Mouse (Mus musculus): ENCODE data around the gene Bclaf1. TPM values are rescaled to one million over a fixed set of nuclear protein-coding genes. Genes with fewer than 3 reads are reported as not detected.

Gene Bclaf1
- 148 TPM in 2 replicates for polyA plus RNA-seq (2015; fragmentation: Nextera tagmentation; extraction: Ambion mirVana)

DNA sequence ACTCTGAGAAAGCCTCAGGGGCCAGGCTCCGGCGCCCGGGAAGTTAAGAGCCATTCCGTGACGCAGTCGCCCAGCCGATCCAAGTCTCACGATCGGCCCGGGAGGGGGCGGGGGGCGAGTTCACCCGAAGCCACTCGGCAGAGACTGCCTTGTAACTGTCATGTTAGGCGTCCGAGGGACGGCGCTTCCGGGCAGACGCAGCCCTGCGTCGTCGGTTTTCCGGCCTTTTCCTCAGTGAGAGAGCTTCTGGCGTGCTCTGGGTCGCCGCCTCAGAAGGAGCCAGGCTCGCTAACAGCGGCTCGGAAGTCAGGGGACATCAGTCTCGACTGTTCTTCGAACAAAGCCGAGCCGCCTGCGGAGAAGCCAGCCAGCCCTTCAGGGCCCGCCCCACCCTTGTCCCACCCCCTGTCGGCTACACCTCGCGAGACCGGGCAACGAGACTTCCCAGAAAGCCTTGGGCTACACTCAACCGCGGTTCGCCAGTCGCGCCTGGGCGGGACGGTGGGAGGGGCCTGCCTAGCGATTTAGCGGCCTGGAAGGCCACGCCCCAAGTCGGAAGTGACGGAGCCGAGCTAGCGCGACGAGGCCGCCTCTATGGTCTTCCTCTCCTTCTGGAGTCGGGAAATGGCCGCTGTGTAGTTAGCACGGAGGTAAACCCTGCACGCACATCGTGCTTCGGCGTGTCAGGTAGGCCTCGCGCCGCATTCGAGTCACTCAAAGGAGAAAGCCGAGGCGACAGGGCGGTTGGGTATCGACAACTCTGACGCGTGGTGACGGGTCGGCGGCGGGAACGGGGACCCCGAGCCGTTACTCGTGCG, at the start of gene Bclaf1:
TSS of gene Bclaf1 (plus strand) at position 552 of the 818 bp plus-strand sequence.
- Histone ChIP-seq H3K4me2 (replicated peaks) (peak within 1 kb of the TSS; percentile 71), H3K4me3 (peak within 1 kb of the TSS; percentile 85), H3K4me1 (peaks cover 17% of the 10 kb centered on the region), H3K27me3 (no peaks in the 10 kb centered on the region), H3K9me3 (no peaks in the 10 kb centered on the region), H3K36me3 (peaks cover 4% of the 10 kb centered on the region; the same call in 1 of the 2 replicates), H3K9ac (peak within 1 kb of the TSS; percentile 96), H3K27ac (peak within 1 kb of the TSS; percentile 99)
- ATAC-seq (ENCODE audit: low FRiP score, low read depth), result peak; percentile 99
- under 1% methylated on average over 84 of the region's 84 CpGs for whole genome bisulfite sequencing

DNA sequence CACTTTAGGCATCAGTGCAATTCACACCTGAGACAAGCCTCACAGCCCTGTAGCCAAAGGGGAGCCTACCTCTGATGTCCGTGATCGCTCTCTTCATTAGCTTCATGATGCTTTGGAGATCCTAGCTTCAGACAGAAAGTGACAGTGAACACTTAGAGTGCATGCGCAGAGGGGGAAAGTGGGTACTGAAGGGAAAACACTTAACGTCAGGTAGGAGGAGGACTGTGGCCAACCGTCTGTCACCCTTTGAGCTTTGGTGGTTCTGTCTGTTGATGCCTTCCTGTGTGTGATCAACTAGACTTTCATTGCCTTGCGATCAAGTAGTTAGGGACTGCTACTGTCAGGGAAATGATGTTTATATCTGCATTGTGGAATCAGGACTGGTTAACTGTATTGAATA, 49.4 kb upstream of the Bclaf1 start:
- Histone ChIP-seq H3K9ac (no peak overlapping the region), H3K27me3 (no peaks in the 10 kb centered on the region), H3K27ac (no peak overlapping the region), H3K9me3 (no peaks in the 10 kb centered on the region), H3K4me1 (peaks cover 3% of the 10 kb centered on the region; the same call in 1 of the 2 replicates), H3K4me2 (replicated peaks) (no peak overlapping the region), H3K4me3 (no peak overlapping the region), H3K36me3 (no peaks in the 10 kb centered on the region)
- no peak for ATAC-seq (ENCODE audit: low FRiP score, low read depth)
- 87% methylated on average over 6 of the region's 6 CpGs for WGBS

DNA sequence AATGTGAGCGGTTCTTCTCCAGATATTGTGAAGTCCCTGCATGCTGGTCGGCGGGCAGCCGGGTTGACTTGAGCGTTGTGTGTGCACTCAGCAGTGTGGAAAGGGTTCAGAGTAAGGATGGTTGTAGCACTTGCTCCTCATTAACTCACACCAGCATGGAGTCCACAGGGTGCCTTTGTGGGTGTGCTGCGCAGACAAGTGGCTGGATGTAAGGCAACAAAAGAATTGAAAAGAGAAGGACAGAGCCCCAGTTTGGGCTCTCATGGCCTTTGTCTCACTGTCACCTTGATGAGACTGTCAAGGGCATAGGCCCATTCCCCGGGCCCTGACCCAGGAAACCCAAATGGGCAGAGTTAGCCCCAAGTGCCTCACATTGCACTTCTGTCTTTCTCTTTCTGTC, 47.8 kb upstream of the Bclaf1 start:
- 93% methylated on average over 7 of the region's 7 CpGs for WGBS
- no peaks in the 10 kb centered on the region for H3K36me3 ChIP-seq
- no peak overlapping the region for H3K27ac ChIP-seq
- H3K27me3 ChIP-seq, result 0 out of 2 replicates have a peak, but pooled peaks cover 3% of the 10 kb centered on the region
- H3K4me3 ChIP-seq, result no peak overlapping the region
- H3K9me3 ChIP-seq, result no peaks in the 10 kb centered on the region
- H3K9ac ChIP-seq, result no peak overlapping the region
- H3K4me1 ChIP-seq, result peaks cover 10% of the 10 kb centered on the region; the same call in 1 of the 2 replicates
- no peak for ATAC-seq (ENCODE audit: low FRiP score, low read depth)
- no peak overlapping the region for H3K4me2 ChIP-seq (replicated peaks)

DNA sequence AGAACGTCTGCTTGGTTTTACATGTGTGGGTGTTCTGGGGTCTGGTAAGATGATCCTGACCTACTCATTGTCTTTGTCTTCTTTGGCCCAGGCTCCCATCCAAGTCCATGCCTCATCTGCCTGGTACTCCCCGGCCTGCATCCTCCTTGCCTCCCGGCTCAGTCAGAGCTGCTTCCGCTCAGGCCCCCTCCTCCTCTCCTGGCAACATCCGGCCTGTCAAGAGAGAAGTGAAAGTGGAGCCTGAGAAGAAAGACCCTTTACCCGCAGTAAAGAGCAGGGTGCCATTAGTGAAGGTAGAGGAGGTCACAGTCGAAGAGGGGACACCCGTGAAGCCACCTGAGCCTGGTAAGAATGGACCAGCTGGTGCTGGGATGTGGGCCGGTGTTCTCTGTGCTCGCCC, 45.2 kb upstream of the Bclaf1 start:
- no peak for ATAC-seq (ENCODE audit: low FRiP score, low read depth)

DNA sequence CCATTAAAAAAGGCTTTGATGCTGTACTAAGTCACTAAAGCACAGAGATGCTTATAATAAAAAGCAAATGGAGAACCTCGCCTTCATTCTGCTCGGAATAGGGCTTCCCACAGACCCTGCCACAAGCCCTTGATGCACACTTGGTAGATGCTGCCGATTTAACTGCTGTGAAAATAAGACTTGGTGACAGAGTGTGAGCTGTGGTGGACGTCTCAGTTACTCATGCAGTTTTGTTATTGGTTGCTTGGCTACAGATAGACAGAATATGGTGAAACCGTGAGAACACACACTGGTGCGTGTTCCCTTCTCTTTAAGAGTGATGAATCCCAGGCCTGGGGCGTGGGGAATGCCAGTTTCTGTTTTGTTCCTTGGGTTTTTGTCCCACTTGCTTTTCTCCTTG, 43.3 kb upstream of the Bclaf1 start:
- H3K27me3 ChIP-seq, result peaks cover 20% of the 10 kb centered on the region
- no peak for ATAC-seq (ENCODE audit: low FRiP score, low read depth)
- WGBS, result 25% methylated on average over 7 of the region's 7 CpGs

More for the DNA sequence above, 45.2 kb upstream of the Bclaf1 start:
- peaks cover 10% of the 10 kb centered on the region; the same call in 1 of the 2 replicates for H3K4me1 ChIP-seq
- no peak overlapping the region for H3K27ac ChIP-seq
- no peaks in the 10 kb centered on the region for H3K36me3 ChIP-seq
- no peak overlapping the region for H3K4me2 ChIP-seq (replicated peaks)
- peaks cover 3% of the 10 kb centered on the region; the same call in 1 of the 2 replicates for H3K27me3 ChIP-seq
- 68% methylated on average over 10 of the region's 10 CpGs for WGBS
- H3K4me3 ChIP-seq, result no peak overlapping the region
- no peak overlapping the region for H3K9ac ChIP-seq
- H3K9me3 ChIP-seq, result no peaks in the 10 kb centered on the region

DNA sequence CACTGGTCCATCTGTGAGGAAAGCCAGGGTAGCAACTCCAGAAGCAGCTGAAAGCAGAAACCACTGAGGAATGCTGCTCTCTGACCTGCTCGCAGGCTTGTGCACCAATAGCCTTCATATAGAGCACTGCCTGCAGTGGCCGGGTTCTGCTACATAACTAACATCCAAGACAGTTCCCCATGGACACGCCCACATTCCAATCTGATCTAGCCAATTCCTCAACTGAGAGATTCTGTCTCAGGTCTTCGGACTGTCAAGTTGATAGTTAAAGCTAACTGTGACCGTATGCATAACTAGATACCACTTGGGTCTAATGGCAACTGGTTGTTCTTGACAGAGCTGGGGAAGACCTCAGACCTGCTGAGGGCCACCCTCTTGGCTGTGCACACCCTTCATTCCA, 39.9 kb upstream of the Bclaf1 start:
- H3K9me3 ChIP-seq, result no peaks in the 10 kb centered on the region
- H3K4me1 ChIP-seq, result peaks cover 10% of the 10 kb centered on the region; the same call in 1 of the 2 replicates
- no peak overlapping the region for H3K4me2 ChIP-seq (replicated peaks)
- no peak overlapping the region for H3K4me3 ChIP-seq
- no peak overlapping the region for H3K9ac ChIP-seq
- no peak overlapping the region for H3K27ac ChIP-seq
- H3K27me3 ChIP-seq, result peaks cover 22% of the 10 kb centered on the region
- no peaks in the 10 kb centered on the region for H3K36me3 ChIP-seq
- WGBS, result 90% methylated on average over 5 of the region's 5 CpGs
- ATAC-seq (ENCODE audit: low FRiP score, low read depth), result no peak

More for the DNA sequence above, 43.3 kb upstream of the Bclaf1 start:
- no peak overlapping the region for H3K9ac ChIP-seq
- H3K9me3 ChIP-seq, result no peaks in the 10 kb centered on the region
- no peak overlapping the region for H3K4me2 ChIP-seq (replicated peaks)
- no peak overlapping the region for H3K4me3 ChIP-seq
- H3K4me1 ChIP-seq, result peaks cover 10% of the 10 kb centered on the region; the same call in 1 of the 2 replicates
- no peaks in the 10 kb centered on the region for H3K36me3 ChIP-seq
- H3K27ac ChIP-seq, result no peak overlapping the region

DNA sequence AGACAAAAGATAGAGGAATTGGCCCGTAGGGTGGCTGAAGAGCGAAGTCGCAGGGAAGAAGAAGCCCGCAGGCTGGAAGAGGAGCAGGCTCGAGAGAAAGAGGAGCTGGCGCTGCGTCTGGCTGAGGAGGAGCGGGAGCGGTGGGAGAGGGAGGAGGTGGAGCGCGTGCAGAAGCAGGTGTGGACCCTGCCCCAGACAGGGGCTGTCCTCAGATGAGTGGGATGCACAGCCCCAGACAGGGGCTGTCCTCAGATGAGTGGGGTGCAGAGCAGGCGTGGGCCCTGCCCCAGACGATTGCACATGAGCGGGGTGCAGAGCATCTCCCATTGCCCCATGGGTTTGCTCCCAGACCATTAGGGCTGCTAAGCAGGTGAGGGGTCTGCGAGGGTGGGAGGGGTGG, 39.0 kb upstream of the Bclaf1 start:
- Histone ChIP-seq H3K27ac (no peak overlapping the region), H3K36me3 (no peaks in the 10 kb centered on the region), H3K4me1 (peaks cover 10% of the 10 kb centered on the region; the same call in 1 of the 2 replicates), H3K9ac (no peak overlapping the region), H3K27me3 (peaks cover 19% of the 10 kb centered on the region), H3K4me3 (no peak overlapping the region), H3K4me2 (replicated peaks) (no peak overlapping the region), H3K9me3 (no peaks in the 10 kb centered on the region)
- 67% methylated on average over 15 of the region's 15 CpGs for WGBS
- no peak for ATAC-seq (ENCODE audit: low FRiP score, low read depth)

DNA sequence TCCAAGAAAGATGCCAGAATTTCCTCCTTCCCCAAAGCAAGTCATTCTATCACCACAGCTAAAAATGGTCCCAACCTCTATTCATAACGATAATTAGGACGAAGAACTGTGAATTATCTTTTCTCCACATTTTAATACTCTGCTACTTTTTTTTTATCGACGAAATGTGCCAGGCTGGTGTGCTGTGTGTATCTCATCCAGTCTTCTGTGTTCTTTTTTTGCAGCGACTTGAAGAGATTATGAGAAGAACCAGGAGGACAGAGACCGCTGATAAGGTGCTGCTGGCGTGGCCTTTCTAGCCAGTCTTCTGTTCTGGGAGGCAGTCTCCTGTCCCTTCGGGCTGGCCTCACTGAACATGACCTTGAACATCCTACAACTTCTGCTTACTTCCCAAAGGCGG, 38.2 kb upstream of the Bclaf1 start:
- no peak for ATAC-seq (ENCODE audit: low FRiP score, low read depth)
- H3K4me1 ChIP-seq, result peaks cover 3% of the 10 kb centered on the region; the same call in 1 of the 2 replicates
- H3K27ac ChIP-seq, result no peak overlapping the region
- no peaks in the 10 kb centered on the region for H3K36me3 ChIP-seq
- peaks cover 19% of the 10 kb centered on the region for H3K27me3 ChIP-seq
- no peak overlapping the region for H3K4me2 ChIP-seq (replicated peaks)
- H3K9ac ChIP-seq, result no peak overlapping the region
- no peaks in the 10 kb centered on the region for H3K9me3 ChIP-seq
- H3K4me3 ChIP-seq, result no peak overlapping the region
- 87% methylated on average over 9 of the region's 9 CpGs for WGBS

DNA sequence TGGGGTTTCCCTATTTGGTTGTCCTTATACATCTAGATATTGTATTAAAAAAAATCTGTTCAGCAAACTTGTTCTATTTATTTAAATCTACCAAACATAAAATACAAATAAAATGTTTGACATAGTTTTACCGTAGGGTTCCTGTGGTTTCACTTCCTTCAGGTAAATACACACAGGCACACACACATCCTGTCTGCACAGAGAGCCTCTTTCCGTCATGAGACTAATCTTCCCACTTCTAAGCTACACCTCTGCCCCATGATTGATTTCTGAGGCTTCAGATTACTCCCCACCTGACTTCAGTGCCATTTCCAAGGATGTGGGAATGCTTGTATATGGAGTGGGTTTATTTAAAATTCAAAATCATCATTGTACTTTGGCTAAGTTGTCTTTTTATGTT, 30.8 kb upstream of the Bclaf1 start:
- Histone ChIP-seq H3K4me1 (peaks cover 13% of the 10 kb centered on the region), H3K27ac (no peak overlapping the region), H3K27me3 (no peaks in the 10 kb centered on the region), H3K9ac (no peak overlapping the region), H3K4me3 (no peak overlapping the region), H3K9me3 (no peaks in the 10 kb centered on the region), H3K36me3 (no peaks in the 10 kb centered on the region), H3K4me2 (replicated peaks) (no peak overlapping the region)
- ATAC-seq (ENCODE audit: low FRiP score, low read depth), result no peak
- WGBS, result 52% methylated on average over 2 of the region's 2 CpGs

DNA sequence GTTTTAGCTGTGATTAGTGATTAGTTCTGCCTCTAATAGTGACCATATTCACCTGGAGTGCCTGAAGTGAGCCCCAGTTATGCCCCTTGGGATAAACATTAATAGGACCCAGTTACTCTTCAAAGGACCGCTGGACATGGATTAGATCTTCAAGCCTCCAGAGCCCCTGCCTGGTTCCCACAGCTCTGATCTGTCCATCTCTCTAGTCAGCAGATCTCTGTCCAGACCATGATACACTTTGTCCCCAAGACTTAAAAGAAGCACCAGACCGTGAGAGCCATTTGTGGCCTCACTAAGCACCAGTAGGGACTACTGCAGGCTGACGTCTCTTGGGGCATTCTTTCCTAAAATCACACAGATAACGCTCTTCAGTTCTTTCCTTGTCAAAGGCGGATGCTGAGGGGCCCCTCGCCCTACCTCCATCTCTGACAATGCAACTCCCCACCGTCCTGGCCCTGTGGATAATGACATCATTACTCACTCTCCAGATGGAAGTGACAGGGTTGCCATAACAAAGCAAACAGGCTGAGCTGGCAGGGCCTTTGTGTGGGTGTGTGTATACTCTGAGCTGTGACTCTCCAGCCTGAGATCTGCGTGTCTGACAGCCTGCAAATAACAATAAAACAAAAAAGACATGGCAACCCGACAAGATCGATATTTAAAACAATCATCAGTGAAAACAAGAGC, 26.8 kb upstream of the Bclaf1 start:
- Histone ChIP-seq H3K36me3 (no peaks in the 10 kb centered on the region), H3K4me3 (no peak overlapping the region), H3K27ac (no peak overlapping the region), H3K9ac (no peak overlapping the region), H3K9me3 (no peaks in the 10 kb centered on the region), H3K4me2 (replicated peaks) (no peak overlapping the region), H3K27me3 (no peaks in the 10 kb centered on the region), H3K4me1 (peaks cover 19% of the 10 kb centered on the region)
- no peak; the same call in 1 of the 2 replicates for ATAC-seq (ENCODE audit: low FRiP score, low read depth)
- WGBS, result 26% methylated on average over 10 of the region's 10 CpGs

DNA sequence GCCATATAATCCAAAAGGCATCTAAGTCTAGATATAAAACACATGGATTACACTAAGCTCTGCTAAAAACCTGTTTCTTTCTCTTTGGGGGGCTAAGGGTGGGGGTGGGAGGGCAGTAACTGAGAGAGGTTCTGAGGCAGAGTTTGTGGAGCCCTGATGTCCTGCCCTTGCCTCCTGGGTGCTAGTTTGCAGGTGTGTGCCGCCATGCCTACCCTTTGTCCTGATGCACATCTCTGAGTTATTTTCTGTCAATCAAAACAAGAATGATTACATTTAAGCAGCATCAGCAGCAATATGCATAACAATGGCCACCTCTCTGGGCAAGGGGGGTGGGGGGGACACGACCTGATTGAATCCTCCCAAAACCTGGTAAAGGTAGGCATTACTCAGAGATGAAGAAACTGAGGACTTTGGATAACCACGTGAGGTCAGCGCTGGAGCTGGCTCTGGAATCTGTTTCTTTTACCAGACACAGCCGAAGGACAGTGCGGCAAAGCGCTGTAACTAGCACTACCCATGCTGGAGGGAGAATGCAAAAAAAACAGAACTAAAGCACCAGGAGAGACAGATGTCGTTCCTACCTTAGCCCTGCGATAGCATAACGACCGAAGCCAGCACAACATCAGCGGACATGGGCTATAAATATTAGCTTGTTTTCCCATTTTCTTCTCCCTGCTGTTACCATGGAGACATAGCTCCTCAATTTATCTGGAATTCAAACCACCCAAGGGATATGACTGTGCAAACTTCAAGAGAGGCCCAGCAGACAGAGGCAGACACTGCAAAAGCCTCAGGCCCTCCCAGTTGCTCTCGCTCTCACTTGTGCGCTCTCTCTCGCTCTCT, 26.1 kb upstream of the Bclaf1 start:
- Histone ChIP-seq H3K9me3 (no peaks in the 10 kb centered on the region), H3K27me3 (no peaks in the 10 kb centered on the region), H3K36me3 (no peaks in the 10 kb centered on the region), H3K4me2 (replicated peaks) (peak overlapping the region; percentile 37), H3K9ac (0 out of 2 replicates have a peak overlapping the region, but pooled peaks have one; percentile 43), H3K27ac (peak overlapping the region; percentile 44; the same call in 1 of the 2 replicates), H3K4me1 (peaks cover 19% of the 10 kb centered on the region), H3K4me3 (no peak overlapping the region)
- ATAC-seq (ENCODE audit: low FRiP score, low read depth), result peak; percentile 73
- WGBS, result 34% methylated on average over 15 of the region's 15 CpGs
